Mouse (Mus musculus) bone marrow, adult 2 months (tissue): ENCODE data around the gene Zfp169.

Experiments used
- CTCF ChIP-seq: fragments of 200-500 bp; IDR thresholded peaks from 2 replicates; pipeline ENCODE4 v1.5.1; 2011; ENCODE audit warnings: low read length, control low read depth; ENCODE audit not compliant: control insufficient read depth, insufficient read depth
- POLR2A ChIP-seq: fragments of 200-500 bp; IDR thresholded peaks from 2 replicates; pipeline ENCODE4 v1.6.1; 2011; ENCODE audit warnings: low read depth, mild to moderate bottlenecking, control low read depth, low read length, borderline replicate concordance; ENCODE audit not compliant: control insufficient read depth

DNA sequence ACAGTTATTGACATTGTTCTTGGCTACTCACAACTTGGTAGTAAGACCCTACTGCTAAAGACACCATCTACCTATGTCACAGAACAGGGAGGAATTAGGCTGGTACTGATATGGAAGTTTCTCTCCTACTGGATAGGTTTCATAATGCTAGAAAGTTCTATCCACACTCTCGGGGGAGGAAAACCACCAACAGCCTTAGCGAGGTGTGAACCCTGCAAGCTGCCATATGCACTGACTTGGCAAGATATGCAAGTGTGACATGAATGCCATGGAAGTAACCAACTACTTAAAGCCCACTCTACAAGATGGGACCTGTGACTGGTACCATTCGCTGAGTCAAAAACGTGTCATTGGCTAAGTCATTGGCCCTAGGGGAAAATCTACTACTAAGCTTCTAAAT lies 29.6 kb downstream of the Zfp169 start:
- TF ChIP-seq POLR2A: no peak
- TF ChIP-seq CTCF: no peak
